In the genomic region with DNA sequence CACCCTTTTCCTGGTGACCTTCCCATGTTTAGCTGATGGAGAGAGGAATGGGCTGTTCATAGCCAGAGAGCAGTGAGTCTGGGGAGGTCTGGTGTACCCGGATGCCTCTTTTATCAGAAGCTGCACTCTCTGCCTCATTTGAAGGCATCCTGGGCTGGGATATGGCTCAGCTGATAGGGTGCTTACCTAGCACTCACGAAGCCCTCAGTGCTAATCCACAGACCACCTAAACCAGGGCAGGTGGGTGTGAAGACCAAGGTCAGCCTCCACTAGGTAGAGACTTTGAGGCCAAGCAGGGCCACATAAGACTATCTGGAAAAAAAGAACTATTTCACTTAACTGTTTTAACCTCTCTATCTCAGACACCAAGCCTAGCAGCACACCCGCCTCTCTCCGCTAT, we compare ENCODE assay signal across 1 mouse cellular context.
TF ChIP-seq lines count a peak whose summit lies in the region.

No protein-coding gene starts in this region.

TF ChIP-seq in myocyte, 11 proteins besides CTCF, POLR2A, EP300 and RAD21:
- TF ChIP-seq TCF12 (IDR thresholded peaks at IDR 0.05; ENCODE audit: insufficient read depth, poor library complexity, severe bottlenecking) = no peak
- no peak for TF ChIP-seq REST (IDR thresholded peaks at IDR 0.05; ENCODE audit: insufficient read depth, insufficient read length)
- no peak for TF ChIP-seq POLR2AphosphoS2 (IDR thresholded peaks at IDR 0.05; ENCODE audit: insufficient read length, low read depth)
- no peak for TF ChIP-seq MAX (IDR thresholded peaks at IDR 0.05; ENCODE audit: low read depth)
- no peak for TF ChIP-seq SRF (IDR thresholded peaks at IDR 0.05; ENCODE audit: control insufficient read depth, insufficient read length, low read depth)
- no peak for TF ChIP-seq MYOD1 (IDR thresholded peaks at IDR 0.05; ENCODE audit: control insufficient read depth in 1 of 3, insufficient read length in 2 of 3, low read depth in 2 of 3)
- TF ChIP-seq E2F4 (IDR thresholded peaks at IDR 0.05; ENCODE audit: insufficient read depth) = no peak
- TF ChIP-seq MYOG (IDR thresholded peaks at IDR 0.05; ENCODE audit: control insufficient read depth in 1 of 3, insufficient read depth in 1 of 3, insufficient read length in 2 of 3, low read depth in 2 of 3) = no peak
- TF ChIP-seq USF1 (IDR thresholded peaks at IDR 0.05; ENCODE audit: low read depth) = no peak
- no peak for TF ChIP-seq TCF3 (IDR thresholded peaks at IDR 0.05; ENCODE audit: insufficient read length, low read depth)
- no peak for TF ChIP-seq CEBPB (IDR thresholded peaks at IDR 0.05; ENCODE audit: insufficient read depth, poor library complexity, severe bottlenecking)
